Mouse (Mus musculus) liver, embryonic 11.5 days (tissue): ENCODE results near the gene Dapk2. TPM values are rescaled to one million over a fixed set of nuclear protein-coding genes. Genes with fewer than 3 reads are reported as not detected.

Source experiments
- ATAC-seq: fragments of 200-750 bp; cut with Nextera tagmentation; replicated peaks from 2 replicates; pipeline ENCODE4 v1.8.0; 2017; ENCODE audit warnings: moderate number of reproducible peaks, mild to moderate bottlenecking, moderate TSS enrichment, moderate library complexity; ENCODE audit not compliant: low FRiP score
- DNase-seq: peaks from one replicate; pipeline ENCODE4 v3.0.0-alpha.2; 2017; ENCODE audit warnings: low spot score
- H3K27ac ChIP-seq: fragments of 300-500 bp; sonication (generic); 2 replicates; pipeline ENCODE4 v1.5.1; 2014; ENCODE audit warnings: mild to moderate bottlenecking, low read depth, low read length, control low read depth
- H3K27me3 ChIP-seq: fragments of 300-500 bp; sonication (generic); replicated peaks from 2 replicates; pipeline ENCODE4 v1.6.1; 2014; ENCODE audit warnings: low read length, mixed read lengths; ENCODE audit not compliant: control insufficient read depth, insufficient read depth
- H3K36me3 ChIP-seq: fragments of 300-500 bp; sonication (generic); 2 replicates; pipeline ENCODE4 v1.6.1; 2014; ENCODE audit warnings: mild to moderate bottlenecking, low read length, moderate library complexity, mixed read lengths; ENCODE audit not compliant: control insufficient read depth, insufficient read depth
- H3K4me1 ChIP-seq: fragments of 300-500 bp; sonication (generic); replicated peaks from 2 replicates; pipeline ENCODE4 v1.6.1; 2014; ENCODE audit warnings: low read length, mixed read lengths; ENCODE audit not compliant: control insufficient read depth, insufficient read depth
- H3K4me2 ChIP-seq: fragments of 300-500 bp; sonication (generic); 2 replicates; pipeline ENCODE4 v1.6.1; 2014; ENCODE audit warnings: mild to moderate bottlenecking, control low read depth, moderate library complexity
- H3K4me3 ChIP-seq: fragments of 300-500 bp; sonication (generic); 2 replicates; pipeline ENCODE4 v1.5.1; 2014; ENCODE audit warnings: low read depth, low read length, control low read depth
- H3K9ac ChIP-seq: fragments of 300-500 bp; sonication (generic); 2 replicates; pipeline ENCODE4 v1.6.1; 2014; ENCODE audit warnings: low read depth, low read length, control low read depth
- H3K9me3 ChIP-seq: fragments of 300-500 bp; sonication (generic); 2 replicates; pipeline ENCODE4 v1.6.1; 2016; ENCODE audit warnings: low read length, inconsistent platforms, mixed read lengths; ENCODE audit not compliant: control insufficient read depth
- WGBS: fragments of 180-500 bp; shearing (Covaris S2); extraction: QIAGEN DNeasy Blood & Tissue Kit; methylation state at CpG from one replicate; pipeline ENCODE4 v1.1.7; 2014; 5-methylcytosine and 5-hydroxymethylcytosine counted together
- polyA plus RNA-seq: library from polyadenylated mRNA; unstranded; fragments of >200 nt; fragmentation: Nextera tagmentation; extraction: Ambion mirVana; gene quantifications from 2 replicates; pipeline ENCODE4 v1.2.1, GENCODE M21; 2014

The Dapk2 gene
- polyA plus RNA-seq, 1 experiment from 2014 or later = 6.1 TPM

GRCm38 (mm10) chr9:66184572-66184971, 26.5 kb downstream of the Dapk2 start:
- WGBS = 78% methylated on average over 5 of the region's 5 CpGs
- Histone ChIP-seq H3K9me3 (no peaks in the 10 kb centered on the region), H3K36me3 (no peaks in the 10 kb centered on the region), H3K4me2 (no peak overlapping the region), H3K27me3 (no peaks in the 10 kb centered on the region), H3K9ac (no peak overlapping the region), H3K4me3 (no peak overlapping the region), H3K4me1 (peaks cover 56% of the 10 kb centered on the region), H3K27ac (no peak overlapping the region)
- ATAC-seq = no peak
- DNase-seq = no peak

DNA sequence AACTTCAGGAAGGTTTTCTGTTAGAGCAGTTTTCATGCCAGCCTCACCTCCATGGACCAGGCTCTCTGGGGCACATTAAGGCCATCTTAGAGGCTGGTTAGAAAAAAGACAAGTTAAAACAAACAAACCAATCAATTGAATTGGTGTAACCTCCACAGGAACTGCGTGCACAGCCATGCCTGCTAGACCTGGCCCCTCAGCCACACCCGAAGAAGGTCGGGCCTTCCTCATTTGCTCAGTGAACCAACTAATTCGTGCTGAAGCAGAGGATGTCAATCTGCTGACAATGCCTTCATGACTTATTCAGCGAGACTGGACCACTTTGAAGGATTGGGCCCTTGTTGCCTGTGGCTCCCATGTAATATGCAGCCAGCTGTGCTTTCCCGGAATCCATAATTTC, 28.4 kb downstream of the Dapk2 start:
- Histone ChIP-seq H3K36me3 (no peaks in the 10 kb centered on the region), H3K9ac (no peak overlapping the region), H3K4me2 (no peak overlapping the region), H3K27me3 (no peaks in the 10 kb centered on the region), H3K4me1 (peaks cover 39% of the 10 kb centered on the region), H3K9me3 (no peaks in the 10 kb centered on the region), H3K4me3 (no peak overlapping the region), H3K27ac (no peak overlapping the region)
- no peak for DNase-seq
- ATAC-seq = no peak
- WGBS = 34% methylated on average over 6 of the region's 6 CpGs

DNA sequence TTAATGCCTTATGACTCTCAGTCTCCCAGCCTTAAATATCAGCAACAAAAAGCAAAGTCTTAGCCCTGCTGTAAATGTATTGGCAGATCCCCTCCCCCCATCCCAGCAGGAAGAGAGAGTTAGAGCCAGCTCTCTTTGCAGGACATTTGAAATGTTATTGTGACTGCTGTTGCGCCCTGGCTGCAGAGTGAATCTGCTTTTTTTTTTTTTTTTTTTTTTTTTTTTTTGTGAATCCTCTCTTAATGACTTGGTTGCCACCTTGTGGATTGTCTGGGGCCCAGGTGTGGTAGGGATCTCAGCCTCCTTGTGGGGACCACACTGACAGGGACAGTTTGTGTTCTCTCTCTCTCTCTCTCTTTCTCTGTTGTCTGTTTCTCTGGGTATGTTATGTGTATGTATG, 31.0 kb downstream of the Dapk2 start:
- Histone ChIP-seq H3K9me3 (no peaks in the 10 kb centered on the region), H3K9ac (no peak overlapping the region), H3K4me2 (no peak overlapping the region), H3K36me3 (no peaks in the 10 kb centered on the region), H3K27me3 (no peaks in the 10 kb centered on the region), H3K4me1 (peaks cover 24% of the 10 kb centered on the region), H3K27ac (no peak overlapping the region), H3K4me3 (no peak overlapping the region)
- 50% methylated on average over 1 of the region's 1 CpGs for WGBS
- DNase-seq (no peak), ATAC-seq (no peak)

- Histone ChIP-seq H3K4me2 (peak overlapping the region; percentile 0), H3K9ac (no peak overlapping the region)
Measured at GRCm38 (mm10) chr9:66194003-66194402, 36.0 kb downstream of the Dapk2 start.

DNA sequence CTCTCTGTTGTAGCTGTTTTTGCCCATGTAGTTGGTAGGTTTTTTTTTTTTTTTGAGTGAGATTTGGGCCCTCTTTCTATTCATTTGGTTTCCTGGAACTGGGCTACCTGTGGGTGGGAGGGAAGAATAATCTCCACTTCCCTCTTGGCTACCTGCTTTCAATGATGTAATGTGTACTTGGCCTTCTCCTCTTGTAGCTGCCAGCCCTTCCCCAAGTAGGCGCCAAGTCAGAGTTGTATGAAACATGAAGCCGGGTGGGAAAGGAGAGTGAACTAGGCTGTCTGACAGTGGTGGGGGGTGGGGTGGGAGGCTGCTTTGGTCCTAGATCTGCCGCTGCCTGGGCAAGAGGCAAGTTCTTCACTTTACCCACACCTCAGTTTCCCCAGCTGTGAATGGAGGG, 38.5 kb downstream of the Dapk2 start:
- H3K9ac ChIP-seq = no peak overlapping the region
- no peaks in the 10 kb centered on the region for H3K27me3 ChIP-seq
- no peaks in the 10 kb centered on the region for H3K36me3 ChIP-seq
- no peak overlapping the region for H3K4me3 ChIP-seq
- no peak overlapping the region for H3K27ac ChIP-seq
- H3K9me3 ChIP-seq = no peaks in the 10 kb centered on the region
- no peak overlapping the region for H3K4me2 ChIP-seq
- peaks cover 30% of the 10 kb centered on the region for H3K4me1 ChIP-seq
- no peak for DNase-seq
- no peak for ATAC-seq
- WGBS = 63% methylated on average over 3 of the region's 3 CpGs

More at GRCm38 (mm10) chr9:66194003-66194402, 36.0 kb downstream of the Dapk2 start:
- Histone ChIP-seq H3K27me3 (no peaks in the 10 kb centered on the region), H3K4me3 (no peak overlapping the region), H3K4me1 (peaks cover 21% of the 10 kb centered on the region), H3K9me3 (no peaks in the 10 kb centered on the region), H3K36me3 (no peaks in the 10 kb centered on the region), H3K27ac (peak overlapping the region; percentile 30)
- 36% methylated on average over 3 of the region's 3 CpGs for WGBS
- DNase-seq = no peak
- ATAC-seq = peak; percentile 89

- no peaks in the 10 kb centered on the region for H3K27me3 ChIP-seq
- H3K9ac ChIP-seq = no peak overlapping the region
- H3K9me3 ChIP-seq = no peaks in the 10 kb centered on the region
- H3K27ac ChIP-seq = no peak overlapping the region
- no peak overlapping the region for H3K4me2 ChIP-seq
- H3K4me1 ChIP-seq = peaks cover 33% of the 10 kb centered on the region
- no peak for ATAC-seq
- no peak for DNase-seq
- no peaks in the 10 kb centered on the region for H3K36me3 ChIP-seq
- 82% methylated on average over 1 of the region's 1 CpGs for WGBS
- H3K4me3 ChIP-seq = no peak overlapping the region
Measured at GRCm38 (mm10) chr9:66198533-66198932, 40.5 kb downstream of the Dapk2 start.

GRCm38 (mm10) chr9:66199657-66200410, 41.8 kb downstream of the Dapk2 start:
- Histone ChIP-seq H3K4me3 (no peak overlapping the region), H3K27ac (no peak overlapping the region), H3K36me3 (no peaks in the 10 kb centered on the region), H3K9ac (no peak overlapping the region), H3K9me3 (no peaks in the 10 kb centered on the region), H3K4me1 (peaks cover 21% of the 10 kb centered on the region), H3K27me3 (no peaks in the 10 kb centered on the region), H3K4me2 (no peak overlapping the region)
- no peak for DNase-seq
- WGBS = 84% methylated on average over 14 of the region's 14 CpGs
- ATAC-seq = no peak

- Histone ChIP-seq H3K9ac (no peak overlapping the region), H3K9me3 (no peaks in the 10 kb centered on the region), H3K36me3 (no peaks in the 10 kb centered on the region), H3K4me1 (peaks cover 17% of the 10 kb centered on the region), H3K27ac (no peak overlapping the region), H3K4me2 (no peak overlapping the region), H3K4me3 (no peak overlapping the region), H3K27me3 (no peaks in the 10 kb centered on the region)
- no peak for DNase-seq
- ATAC-seq = peak; percentile 76
- 37% methylated on average over 5 of the region's 5 CpGs for WGBS
Measured at GRCm38 (mm10) chr9:66200411-66200789, 42.4 kb downstream of the Dapk2 start.

DNA sequence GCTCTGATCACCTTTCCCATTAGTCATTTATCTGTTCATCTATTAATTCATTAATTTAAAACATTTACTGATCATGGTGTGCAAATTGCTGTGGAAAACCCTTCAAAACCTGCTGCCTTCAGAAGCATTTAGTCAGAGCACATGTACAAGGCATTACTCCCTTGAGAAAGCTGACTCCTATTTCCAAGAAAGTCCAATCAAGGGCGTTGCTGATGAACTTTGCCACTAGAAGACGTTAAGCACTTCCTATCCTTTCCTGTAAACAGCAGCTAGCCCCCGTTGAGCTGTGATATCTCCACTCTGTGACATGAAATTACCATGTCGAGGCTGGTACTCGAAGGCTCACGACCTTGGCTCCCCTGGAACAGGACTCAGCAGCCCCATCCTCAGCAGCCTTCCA, 43.6 kb downstream of the Dapk2 start:
- H3K27ac ChIP-seq = no peak overlapping the region
- peaks cover 17% of the 10 kb centered on the region for H3K4me1 ChIP-seq
- ATAC-seq = no peak

More for the DNA sequence above, 43.6 kb downstream of the Dapk2 start:
- Histone ChIP-seq H3K9me3 (no peaks in the 10 kb centered on the region), H3K36me3 (no peaks in the 10 kb centered on the region), H3K27me3 (no peaks in the 10 kb centered on the region), H3K4me3 (no peak overlapping the region), H3K4me2 (no peak overlapping the region), H3K9ac (no peak overlapping the region)
- WGBS = 30% methylated on average over 6 of the region's 6 CpGs
- no peak for DNase-seq
